Mouse (Mus musculus) retina, adult 2 months (tissue): ENCODE data around the gene Clic1.

Experiments used
- DNase-seq: peaks from one replicate; pipeline ENCODE4 v3.0.0-alpha.2; 2012; ENCODE audit warnings: low read depth, low spot score

Clic1 gene

GRCm38 (mm10) chr17:35044904-35045806 lies 4.6 kb upstream of the Clic1 start:
- no peak for DNase-seq

DNA sequence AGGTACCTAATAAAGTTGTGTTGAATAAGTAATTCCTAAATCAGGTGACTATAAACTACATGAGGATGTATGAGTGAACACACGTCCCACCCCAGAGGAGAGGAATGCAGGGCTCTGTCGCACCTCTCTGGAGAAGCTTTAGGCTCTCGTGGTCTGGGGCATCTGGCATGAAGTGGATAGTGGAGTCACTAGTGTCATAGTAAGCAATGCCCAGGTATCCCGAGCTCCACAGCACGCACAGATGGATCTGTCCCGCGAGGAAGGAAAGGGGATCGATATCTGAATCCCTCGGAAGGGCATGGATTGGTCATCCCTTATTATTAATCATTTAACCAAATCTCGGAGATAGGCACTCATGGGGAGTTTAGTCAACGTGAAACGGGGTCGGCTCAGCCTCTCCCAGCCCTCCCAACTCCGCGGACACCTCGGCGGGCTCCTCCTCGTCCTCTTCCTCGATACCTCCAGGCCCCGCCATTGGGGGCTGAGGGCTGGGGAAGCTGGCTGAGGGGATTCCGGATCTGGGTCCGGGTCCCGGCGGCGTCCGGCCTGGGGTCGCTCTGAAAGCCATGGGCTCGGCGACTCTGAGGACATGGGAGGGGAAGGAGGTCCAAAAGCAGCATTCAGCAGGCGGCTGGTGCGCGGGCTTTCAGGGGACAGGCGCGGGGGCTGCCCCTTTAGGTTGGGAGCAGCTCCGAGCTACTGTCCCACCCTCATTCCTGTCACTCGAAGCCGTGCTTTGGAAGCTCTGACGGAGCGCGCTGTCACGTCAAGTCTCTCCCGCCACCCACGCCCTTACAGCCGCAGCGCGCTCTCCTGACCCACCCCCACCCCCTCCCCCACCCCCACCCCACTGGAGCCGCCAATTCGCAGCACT lies 3.7 kb upstream of the Clic1 start:
- no peak for DNase-seq

- DNase-seq, result peak; percentile 85
Observed at GRCm38 (mm10) chr17:35046681-35047455, 2.9 kb upstream of the Clic1 start, which contains the start of gene Msh5. Gene Msh5, minus strand, starts transcription at chr17:35046745.

DNA sequence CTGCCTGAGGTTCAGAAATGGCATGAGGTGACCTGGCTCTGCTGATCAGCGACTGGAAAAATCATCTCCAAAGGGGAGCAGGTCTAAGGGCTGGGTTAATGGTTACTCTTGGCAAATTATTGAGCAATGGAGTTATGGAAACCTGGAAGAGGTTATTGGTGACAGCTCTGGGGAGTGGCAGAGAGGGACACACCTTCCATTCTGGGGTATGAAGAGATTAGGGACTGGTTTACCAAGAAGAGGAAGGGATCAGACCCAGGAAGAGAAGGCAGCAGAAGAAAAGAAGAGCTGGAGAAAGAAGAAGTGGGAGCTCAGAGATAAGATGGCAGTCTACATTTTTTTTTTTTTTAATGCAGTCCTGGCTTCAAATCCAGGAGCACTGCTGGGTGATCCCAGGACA lies 2.1 kb upstream of the Clic1 start:
- no peak for DNase-seq

DNA sequence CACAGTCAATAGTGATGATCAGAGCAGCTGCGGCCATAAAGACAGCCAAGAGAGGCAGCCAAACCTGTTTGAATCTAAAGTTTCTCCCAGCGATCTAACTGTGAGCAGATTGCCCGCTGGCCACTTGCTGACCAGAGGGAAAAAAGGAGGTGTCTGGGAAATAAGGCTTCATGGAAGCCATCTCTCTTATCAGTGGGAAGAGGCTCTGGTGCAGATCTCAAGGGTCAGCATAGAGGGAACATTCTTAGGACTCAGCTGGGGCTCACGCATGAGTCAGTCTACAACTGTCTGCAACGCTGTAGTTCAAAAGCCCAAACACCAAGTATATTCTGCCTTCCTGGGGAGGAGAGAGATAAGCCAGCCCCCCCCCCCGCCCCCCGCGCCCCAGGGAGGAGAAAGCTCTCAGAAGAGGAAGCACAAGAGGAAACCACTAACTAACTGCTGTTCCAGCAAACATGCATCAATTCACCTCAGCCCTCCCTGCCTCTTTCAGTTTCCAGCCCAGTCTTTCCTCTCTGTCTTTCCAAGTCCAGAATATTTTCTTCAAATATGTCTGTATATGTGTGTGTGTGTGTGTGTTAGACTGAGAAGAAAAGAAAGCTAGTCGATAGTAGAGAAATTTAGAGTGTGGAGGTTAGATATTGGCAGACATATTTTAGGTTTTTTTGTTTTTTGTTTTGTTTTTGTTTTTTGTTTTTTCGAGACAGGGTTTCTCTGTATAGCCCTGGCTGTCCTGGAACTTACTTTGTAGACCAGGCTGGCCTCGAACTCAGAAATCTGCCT lies 1.4 kb upstream of the Clic1 start:
- no peak for DNase-seq

DNA sequence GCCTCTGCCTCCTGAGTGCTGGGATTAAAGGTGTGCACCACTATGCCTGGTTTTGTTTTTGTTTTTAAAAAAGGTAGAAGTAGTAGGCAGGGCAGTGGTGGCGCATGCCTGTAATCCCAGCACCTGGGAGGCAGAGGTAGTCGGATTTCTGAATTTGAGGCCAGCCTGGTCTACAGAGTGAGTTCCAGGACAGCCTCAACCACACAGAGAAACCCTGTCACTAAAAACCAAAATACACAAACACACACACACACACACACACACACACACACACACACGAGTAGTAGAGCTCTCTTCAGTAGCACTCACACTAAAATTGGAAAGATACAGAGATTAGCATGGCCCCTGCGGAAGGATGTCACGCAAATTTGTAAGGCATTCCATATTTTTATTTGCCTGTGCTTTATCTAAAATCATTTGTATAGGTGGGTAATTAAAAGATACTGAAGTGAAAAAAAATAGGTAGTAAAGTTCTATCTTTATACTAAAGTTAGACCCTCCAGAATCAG lies 780 bp upstream of the Clic1 start:
- DNase-seq, result no peak

DNA sequence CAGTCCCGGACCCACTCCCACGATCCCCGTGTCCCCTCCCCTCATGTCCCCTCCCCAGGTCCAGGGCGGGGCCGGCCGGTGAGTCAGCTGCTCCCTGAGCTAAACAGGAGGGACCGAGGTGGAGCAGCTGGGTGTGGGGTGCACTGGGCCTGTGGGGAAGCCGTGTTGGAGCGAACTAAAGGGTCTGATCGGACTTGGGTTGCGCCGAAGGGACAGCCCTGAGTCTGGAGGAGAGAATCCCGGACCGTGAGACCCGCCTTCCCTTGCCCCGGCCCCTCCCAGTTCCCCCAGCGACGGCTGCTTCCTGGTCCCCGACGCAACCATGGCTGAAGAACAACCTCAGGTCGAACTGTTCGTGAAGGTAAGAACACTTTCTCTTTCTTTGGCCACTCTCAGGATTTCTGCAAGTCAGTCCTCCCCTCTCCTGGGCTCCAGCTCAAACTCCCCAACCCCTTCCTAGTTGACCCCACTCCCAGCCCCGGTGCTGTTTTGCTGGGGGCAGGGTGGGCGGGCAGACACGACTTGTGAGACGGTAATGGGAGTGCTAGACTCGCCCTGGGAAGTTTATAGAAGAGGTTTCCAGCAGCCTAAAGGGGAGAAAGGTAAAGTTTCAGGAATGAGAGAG lies 472 bp downstream of the Clic1 start:
- no peak for DNase-seq

GRCm38 (mm10) chr17:35051156-35052086 lies 1.7 kb downstream of the Clic1 start:
- DNase-seq, result no peak

GRCm38 (mm10) chr17:35052271-35052798 lies 2.6 kb downstream of the Clic1 start:
- no peak for DNase-seq

DNA sequence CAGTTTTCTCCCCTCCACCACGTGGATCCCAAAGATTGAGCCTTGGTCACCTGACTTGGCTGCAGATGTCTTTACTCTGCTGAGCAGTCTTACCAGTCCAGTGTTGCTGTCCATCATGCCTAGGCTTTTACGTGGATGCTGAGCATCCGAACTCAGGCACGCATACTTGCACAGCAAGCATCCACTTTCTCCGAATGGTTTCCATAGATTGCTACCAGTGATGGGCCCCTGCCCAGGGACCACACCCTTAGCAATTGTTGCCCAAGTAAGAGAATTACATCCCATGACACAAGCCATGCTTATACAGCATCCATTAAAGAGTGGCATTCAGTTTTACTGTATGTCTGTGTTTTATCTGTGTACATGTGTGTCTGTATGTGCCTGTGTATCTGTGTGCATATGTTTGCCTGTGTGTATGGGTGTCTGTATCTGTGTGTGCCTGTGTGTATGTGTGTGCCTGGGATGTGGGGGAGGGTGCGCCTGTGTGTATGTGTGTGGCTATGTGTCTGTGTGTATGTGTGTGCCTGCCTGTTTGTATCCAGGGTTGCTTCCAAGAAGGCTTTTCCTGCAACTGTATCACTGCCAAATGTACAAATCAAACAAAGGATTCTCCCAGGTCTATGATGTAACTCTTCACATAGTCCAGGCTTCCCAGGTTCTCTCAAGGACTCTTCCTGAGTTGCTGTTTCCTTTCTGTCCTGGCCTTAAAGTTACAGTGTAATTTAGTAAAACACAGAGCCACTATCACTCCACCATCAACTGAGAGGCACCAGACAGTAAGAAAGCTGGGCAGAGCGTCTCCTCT lies 6.1 kb downstream of the Clic1 start:
- no peak for DNase-seq

DNA sequence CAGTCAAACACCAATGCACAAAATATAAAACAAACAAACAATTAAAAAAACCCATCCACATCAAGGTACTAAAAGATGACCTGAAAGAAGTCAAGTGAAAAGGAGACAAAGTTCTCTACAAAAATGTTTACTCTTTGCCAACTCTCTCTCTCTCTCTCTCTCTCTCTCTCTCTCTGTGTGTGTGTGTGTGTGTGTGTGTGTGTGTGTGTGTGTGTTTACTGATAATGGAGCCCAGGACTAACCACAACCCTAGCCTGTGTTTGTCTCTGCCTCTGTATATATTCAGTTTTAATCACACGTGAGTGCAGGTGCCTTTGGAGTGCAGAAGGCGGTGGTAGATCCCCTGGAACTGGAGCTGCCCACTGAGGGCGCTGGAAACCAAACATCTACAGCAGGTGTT lies 7.3 kb downstream of the Clic1 start:
- DNase-seq, result no peak

DNA sequence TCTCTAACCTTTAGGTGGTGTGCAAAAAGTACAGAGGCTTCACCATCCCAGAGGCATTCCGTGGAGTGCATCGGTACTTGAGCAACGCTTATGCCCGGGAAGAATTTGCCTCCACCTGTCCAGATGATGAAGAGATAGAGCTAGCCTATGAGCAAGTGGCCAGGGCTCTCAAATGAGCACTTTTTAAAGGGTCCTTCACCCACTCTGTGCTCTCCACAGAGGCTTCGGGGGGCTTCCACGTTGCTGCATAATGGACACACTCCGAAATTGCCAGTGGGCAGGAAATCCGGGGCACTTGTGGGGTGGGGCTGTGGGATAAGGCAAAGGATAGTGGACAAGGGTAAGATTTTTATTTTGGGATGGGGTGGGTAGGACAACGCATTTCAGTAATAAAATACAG lies 8.6 kb downstream of the Clic1 start:
- DNase-seq, result no peak

DNA sequence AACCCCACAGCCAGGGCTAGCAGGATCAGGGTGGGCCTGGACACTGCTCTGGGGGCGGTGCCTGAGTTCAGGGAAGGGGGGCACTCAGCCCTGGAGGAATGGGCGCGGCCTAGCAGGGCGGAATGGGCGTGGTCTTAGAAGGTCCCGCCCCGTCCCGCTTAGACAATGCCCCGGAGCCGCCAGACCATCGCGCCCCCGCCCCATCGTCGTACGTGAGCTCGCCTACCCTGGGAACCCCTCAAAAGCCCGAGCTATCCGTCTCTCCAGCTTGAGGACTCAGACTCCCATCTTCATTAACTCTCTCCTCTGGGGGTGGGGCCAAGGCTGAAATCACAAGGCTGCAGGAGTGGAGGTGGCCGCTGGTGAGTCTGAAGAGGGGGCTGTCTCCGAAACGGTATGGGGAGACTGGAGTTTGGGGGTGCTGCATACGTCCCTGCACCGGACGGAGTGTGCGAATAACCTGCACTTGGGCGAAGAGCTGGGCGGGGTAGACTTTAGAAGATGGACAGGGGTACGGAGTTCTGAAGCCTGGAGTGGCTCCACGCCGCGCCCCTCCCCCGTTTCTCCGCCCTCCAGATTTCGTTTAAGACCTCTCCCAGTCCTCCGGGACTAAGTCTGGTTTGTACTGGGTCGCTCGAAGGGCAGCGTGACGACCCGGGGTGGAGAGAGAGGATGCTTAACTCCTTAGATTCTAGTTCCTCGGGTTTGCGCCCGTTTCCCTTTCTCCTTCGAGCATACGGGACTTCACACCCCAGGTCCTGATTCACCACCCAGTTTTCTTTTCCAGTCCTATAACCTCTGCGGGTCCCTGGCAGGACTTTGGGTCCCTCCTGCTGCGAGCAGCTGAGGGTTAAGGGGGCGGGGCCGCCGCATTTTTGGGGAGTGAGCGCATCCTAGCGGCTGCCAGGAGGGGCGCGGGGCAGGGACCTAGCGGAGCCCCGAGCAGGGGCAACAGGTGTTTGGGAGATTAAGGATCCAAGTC lies 9.4 kb downstream of the Clic1 start, which contains the start of gene Ddah2:
Gene Ddah2 (plus strand): TSS at position 125 of the 982 bp plus-strand sequence.
- DNase-seq, result peak; percentile 42

- no peak for DNase-seq
Observed at GRCm38 (mm10) chr17:35060071-35060470, 10.3 kb downstream of the Clic1 start.

GRCm38 (mm10) chr17:35060737-35061297 lies 11.1 kb downstream of the Clic1 start:
- DNase-seq, result no peak

- no peak for DNase-seq
Observed at GRCm38 (mm10) chr17:35061299-35061698, 11.5 kb downstream of the Clic1 start.
